Mouse (Mus musculus) lung, adult 2 months (tissue): ENCODE results near the gene Ubr3. TPM values are rescaled to one million over a fixed set of nuclear protein-coding genes. Genes with fewer than 3 reads are reported as not detected.

Experiments used
- DNase-seq: peaks from one replicate; pipeline ENCODE4 v3.0.0; 2022
- H3K4me1 ChIP-seq: fragments of 200-500 bp; 2 replicates; pipeline ENCODE4 v1.6.1; 2011; ENCODE audit warnings: low read length; ENCODE audit not compliant: control insufficient read depth, insufficient read depth
- H3K4me3 ChIP-seq: fragments of 200-500 bp; replicated peaks from 2 replicates; pipeline ENCODE3; 2011; ENCODE audit warnings: low read depth, mild to moderate bottlenecking, control low read depth, low read length; ENCODE audit errors: extremely low read depth
- CTCF ChIP-seq: fragments of 200-500 bp; IDR thresholded peaks from 2 replicates; pipeline ENCODE4 v1.5.1; 2011; ENCODE audit warnings: mild to moderate bottlenecking, low read length, control low read depth; ENCODE audit not compliant: insufficient read depth
- POLR2A ChIP-seq: fragments of 200-500 bp; IDR thresholded peaks from 2 replicates; pipeline ENCODE4 v1.6.1; 2011; ENCODE audit warnings: low read depth, mild to moderate bottlenecking, control low read depth, low read length, borderline replicate concordance; ENCODE audit errors: extremely low read depth
- WGBS: fragments of 180-500 bp; shearing (Covaris S2); methylation state at CpG from one replicate; pipeline ENCODE4 v1.1.7; 2018; 5-methylcytosine and 5-hydroxymethylcytosine counted together
- polyA plus RNA-seq: library from polyadenylated mRNA; depleted of rRNA; stranded (reverse); fragments of >200 nt; gene quantifications from 2 replicates; pipeline ENCODE4 v1.2.3, GENCODE M21; 2012

The Ubr3 gene
- polyA plus RNA-seq, 1 experiment = 14.3 TPM

- no peak for TF ChIP-seq POLR2A
- no peak for TF ChIP-seq CTCF
- DNase-seq = no peak
- 28% methylated on average over 6 of the region's 6 CpGs for WGBS
- Histone ChIP-seq H3K4me1 (no peaks in the 10 kb centered on the region; the same call in 1 of the 2 replicates), H3K4me3 (peak overlapping the region; percentile 87)
Measured at GRCm38 (mm10) chr2:69884581-69884980, 12.5 kb upstream of the Ubr3 start.

GRCm38 (mm10) chr2:69885050-69885449 lies 12.0 kb upstream of the Ubr3 start:
- TF ChIP-seq CTCF (no peak), POLR2A (no peak)
- DNase-seq = no peak
- H3K4me3 ChIP-seq = peak overlapping the region; percentile 87
- H3K4me1 ChIP-seq = no peaks in the 10 kb centered on the region; the same call in 1 of the 2 replicates
- WGBS = 4% methylated on average over 12 of the region's 12 CpGs

GRCm38 (mm10) chr2:69885451-69886305 lies 11.4 kb upstream of the Ubr3 start, which contains the start of gene Mettl5:
Gene Mettl5, minus strand, starts transcription at chr2:69885615.
- Histone ChIP-seq H3K4me1 (no peaks in the 10 kb centered on the region; the same call in 1 of the 2 replicates), H3K4me3 (peak within 1 kb of the TSS; percentile 87)
- DNase-seq = peak; percentile 83
- WGBS = 1% methylated on average over 45 of the region's 45 CpGs
- TF ChIP-seq POLR2A = peak; percentile 92; the same call in 1 of the 2 replicates
- TF ChIP-seq CTCF = 0 out of 2 replicates have a peak, but pooled peaks have one; percentile 21

GRCm38 (mm10) chr2:69888957-69889356 lies 8.1 kb upstream of the Ubr3 start:
- Histone ChIP-seq H3K4me1 (no peaks in the 10 kb centered on the region; the same call in 1 of the 2 replicates), H3K4me3 (no peak overlapping the region)
- no peak for DNase-seq
- TF ChIP-seq POLR2A = no peak
- TF ChIP-seq CTCF = no peak
- 72% methylated on average over 2 of the region's 2 CpGs for WGBS

- 52% methylated on average over 7 of the region's 7 CpGs for WGBS
- Histone ChIP-seq H3K4me3 (no peak overlapping the region), H3K4me1 (no peaks in the 10 kb centered on the region; the same call in 1 of the 2 replicates)
- no peak for DNase-seq
- no peak for TF ChIP-seq CTCF
- no peak for TF ChIP-seq POLR2A
Measured at GRCm38 (mm10) chr2:69890843-69891242, 6.2 kb upstream of the Ubr3 start.

- Histone ChIP-seq H3K4me3 (no peak overlapping the region), H3K4me1 (no peaks in the 10 kb centered on the region)
- 66% methylated on average over 1 of the region's 1 CpGs for WGBS
- no peak for TF ChIP-seq CTCF
- no peak for TF ChIP-seq POLR2A
- DNase-seq = no peak
Measured at GRCm38 (mm10) chr2:69893145-69893544, 3.9 kb upstream of the Ubr3 start.

GRCm38 (mm10) chr2:69893891-69894290 lies 3.2 kb upstream of the Ubr3 start:
- H3K4me1 ChIP-seq = peaks cover 6% of the 10 kb centered on the region
- TF ChIP-seq CTCF (no peak), POLR2A (no peak)
- no peak for DNase-seq
- H3K4me3 ChIP-seq = no peak overlapping the region
- 77% methylated on average over 5 of the region's 5 CpGs for WGBS

GRCm38 (mm10) chr2:69895502-69896223 lies 1.4 kb upstream of the Ubr3 start:
- WGBS = 63% methylated on average over 14 of the region's 14 CpGs
- TF ChIP-seq CTCF (peak; percentile 47), POLR2A (no peak)
- H3K4me3 ChIP-seq = no peak overlapping the region
- peaks cover 6% of the 10 kb centered on the region for H3K4me1 ChIP-seq
- no peak for DNase-seq

- TF ChIP-seq POLR2A (no peak), CTCF (no peak)
- DNase-seq = no peak
- 92% methylated on average over 4 of the region's 4 CpGs for WGBS
- H3K4me1 ChIP-seq = peaks cover 6% of the 10 kb centered on the region
- no peak overlapping the region for H3K4me3 ChIP-seq
Measured at GRCm38 (mm10) chr2:69896224-69896581, 843 bp upstream of the Ubr3 start.
